21 mouse cellular contexts compared by ENCODE assay signal in genomic region chr11:79975377-79975776, GRCm38 (mm10). TPM values are rescaled to one million over a fixed set of nuclear protein-coding genes. Genes with fewer than 3 reads are reported as not detected.
DNase-seq lines count a peak whose midpoint lies in the region; ATAC-seq and TF ChIP-seq lines count a peak whose summit lies in the region.
"Had no signal": no experiment of that assay in that cellular context is flagged by ENCODE, and none has a peak within 500 bp of the region (broad histone marks: within the 10 kb centered on the region; RNA-seq: fewer than 3 reads in every experiment).

No protein-coding gene starts in this region.

- TF ChIP-seq EP300 in ES-Bruce4 (IDR thresholded peaks at IDR 0.05; ENCODE audit: insufficient read depth, low read depth, low read length), result peak; percentile 74; the same call in 1 of the 2 replicates

- no peak for TF ChIP-seq POLR2A in ES-Bruce4 (IDR thresholded peaks at IDR 0.05; ENCODE audit: insufficient read depth, low read length)
- no peak for TF ChIP-seq POLR2A in kidney, adult 2 months (IDR thresholded peaks at IDR 0.05; ENCODE audit: low read depth, low read length)

- peaks cover 19% of the 10 kb centered on the region for H3K4me1 ChIP-seq in forebrain, embryonic 12.5 days
- H3K4me1 ChIP-seq in forebrain, embryonic 15.5 days, result peaks cover 21% of the 10 kb centered on the region
- no peaks in the 10 kb centered on the region for H3K4me1 ChIP-seq in hindbrain, embryonic 11.5 days (replicated peaks; ENCODE audit: control insufficient read depth, insufficient read depth, low read length)
- peaks cover 15% of the 10 kb centered on the region for H3K4me1 ChIP-seq in hindbrain, embryonic 13.5 days (replicated peaks)
- H3K4me1 ChIP-seq in ES-Bruce4 (ENCODE audit: control insufficient read depth, insufficient read depth, low read length), result peaks cover 1% of the 10 kb centered on the region
- H3K4me1 ChIP-seq in kidney, adult 2 months (ENCODE audit: control insufficient read depth, insufficient read depth, low read length), result no peaks in the 10 kb centered on the region
- peaks cover 9% of the 10 kb centered on the region for H3K4me1 ChIP-seq in intestine, embryonic 16.5 days (ENCODE audit: control insufficient read depth, insufficient read depth, low read length)

- H3K9me3 ChIP-seq in forebrain, embryonic 12.5 days, result no peaks in the 10 kb centered on the region
- H3K9me3 ChIP-seq in forebrain, embryonic 15.5 days, result no peaks in the 10 kb centered on the region
- no peaks in the 10 kb centered on the region for H3K9me3 ChIP-seq in hindbrain, embryonic 11.5 days (ENCODE audit: control insufficient read depth, low read length)
- no peaks in the 10 kb centered on the region for H3K9me3 ChIP-seq in hindbrain, embryonic 13.5 days
- peaks cover 15% of the 10 kb centered on the region for H3K9me3 ChIP-seq in ES-Bruce4 (replicated peaks; ENCODE audit: control insufficient read depth, insufficient read depth, low read length, poor library complexity, severe bottlenecking)
- no peaks in the 10 kb centered on the region for H3K9me3 ChIP-seq in intestine, embryonic 16.5 days (ENCODE audit: control insufficient read depth, low read length)
- H3K9me3 ChIP-seq: embryonic facial prominence, embryonic 10.5 days; heart, embryonic 15.5 days; hindbrain, embryonic 10.5 days; kidney, embryonic 15.5 days had no signal

- ATAC-seq in forebrain, embryonic 12.5 days (ENCODE audit: low FRiP score), result no peak
- ATAC-seq in forebrain, embryonic 15.5 days (replicated peaks), result no peak
- ATAC-seq in hindbrain, embryonic 11.5 days (ENCODE audit: low FRiP score), result no peak
- ATAC-seq in hindbrain, embryonic 13.5 days (ENCODE audit: low FRiP score), result no peak
- ATAC-seq in intestine, embryonic 16.5 days, result no peak
- ATAC-seq: hindbrain, embryonic 16.5 days had no signal

- H3K27me3 ChIP-seq in forebrain, embryonic 12.5 days, result peaks cover 27% of the 10 kb centered on the region
- H3K27me3 ChIP-seq in forebrain, embryonic 15.5 days, result no peaks in the 10 kb centered on the region
- peaks cover 6% of the 10 kb centered on the region for H3K27me3 ChIP-seq in hindbrain, embryonic 11.5 days (ENCODE audit: control insufficient read depth, insufficient read depth, low read length)
- peaks cover 20% of the 10 kb centered on the region for H3K27me3 ChIP-seq in hindbrain, embryonic 13.5 days
- H3K27me3 ChIP-seq in ES-Bruce4 (ENCODE audit: control insufficient read depth, insufficient read depth, low read length, poor library complexity, severe bottlenecking), result no peaks in the 10 kb centered on the region
- peaks cover 12% of the 10 kb centered on the region for H3K27me3 ChIP-seq in kidney, adult 2 months (replicated peaks; ENCODE audit: control insufficient read depth, insufficient read depth, low read length)
- H3K27me3 ChIP-seq in intestine, embryonic 16.5 days (replicated peaks; ENCODE audit: control insufficient read depth, insufficient read depth, low read length), result peaks cover 25% of the 10 kb centered on the region
- H3K27me3 ChIP-seq: CH12.LX had no signal

- peak overlapping the region; percentile 13; the same call in 1 of the 2 replicates for H3K4me2 ChIP-seq in forebrain, embryonic 12.5 days
- H3K4me2 ChIP-seq in forebrain, embryonic 15.5 days (replicated peaks), result no peak overlapping the region
- H3K4me2 ChIP-seq in hindbrain, embryonic 11.5 days (replicated peaks; ENCODE audit: low read depth, low read length), result no peak overlapping the region
- H3K4me2 ChIP-seq in hindbrain, embryonic 13.5 days, result no peak overlapping the region
- no peak overlapping the region for H3K4me2 ChIP-seq in intestine, embryonic 16.5 days (ENCODE audit: low read depth, low read length)

- no peak overlapping the region for H3K9ac ChIP-seq in forebrain, embryonic 12.5 days
- H3K9ac ChIP-seq in forebrain, embryonic 15.5 days (replicated peaks), result no peak overlapping the region
- no peak overlapping the region for H3K9ac ChIP-seq in hindbrain, embryonic 11.5 days (ENCODE audit: low read depth, low read length)
- no peak overlapping the region for H3K9ac ChIP-seq in hindbrain, embryonic 13.5 days
- peak overlapping the region; percentile 79; the same call in 1 of the 2 replicates for H3K9ac ChIP-seq in ES-Bruce4 (ENCODE audit: low read depth, poor library complexity, severe bottlenecking)
- no peak overlapping the region for H3K9ac ChIP-seq in intestine, embryonic 16.5 days (ENCODE audit: low read depth, low read length)
- H3K9ac ChIP-seq: heart, embryonic 15.5 days; kidney, embryonic 15.5 days had no signal

- DNase-seq in hindbrain, embryonic 11.5 days (ENCODE audit: low spot score), result peak; percentile 12
- DNase-seq in R1 (ENCODE audit: low read depth, low spot score), result peak; percentile 96
- DNase-seq in kidney, adult 2 months, result no peak
- DNase-seq: adrenal gland, postnatal 10 days; cerebellum, adult 18-20 months; cerebellum, adult 9-11 months; gastrocnemius, postnatal 36 days; heart, adult 2 months; kidney, adult 18-20 months; kidney, postnatal 14 days had no signal

- H3K36me3 ChIP-seq in forebrain, embryonic 12.5 days (replicated peaks), result no peaks in the 10 kb centered on the region
- H3K36me3 ChIP-seq in forebrain, embryonic 15.5 days, result no peaks in the 10 kb centered on the region
- no peaks in the 10 kb centered on the region for H3K36me3 ChIP-seq in hindbrain, embryonic 11.5 days (ENCODE audit: control insufficient read depth, insufficient read depth, low read length)
- H3K36me3 ChIP-seq in hindbrain, embryonic 13.5 days, result no peaks in the 10 kb centered on the region
- no peaks in the 10 kb centered on the region for H3K36me3 ChIP-seq in ES-Bruce4 (ENCODE audit: control insufficient read depth, insufficient read depth, low read length, poor library complexity, severe bottlenecking)
- no peaks in the 10 kb centered on the region for H3K36me3 ChIP-seq in kidney, adult 2 months (ENCODE audit: control insufficient read depth, insufficient read depth, low read length)
- no peaks in the 10 kb centered on the region for H3K36me3 ChIP-seq in intestine, embryonic 16.5 days (ENCODE audit: control insufficient read depth, insufficient read depth, low read length)
- H3K36me3 ChIP-seq: embryonic facial prominence, embryonic 10.5 days; heart, embryonic 15.5 days; hindbrain, embryonic 10.5 days; kidney, embryonic 15.5 days had no signal

- 43% methylated on average over 2 of the region's 2 CpGs for WGBS in forebrain, embryonic 12.5 days
- 26% methylated on average over 2 of the region's 2 CpGs for WGBS in forebrain, embryonic 15.5 days
- WGBS in hindbrain, embryonic 11.5 days, result 38% methylated on average over 2 of the region's 2 CpGs
- WGBS in hindbrain, embryonic 13.5 days, result 41% methylated on average over 2 of the region's 2 CpGs
- 89% methylated on average over 2 of the region's 2 CpGs for WGBS in kidney, adult 2 months
- whole genome bisulfite sequencing in intestine, embryonic 16.5 days, result 79% methylated on average over 2 of the region's 2 CpGs

- TF ChIP-seq CTCF in ES-Bruce4 (IDR thresholded peaks at IDR 0.05; ENCODE audit: low read depth, low read length), result no peak
- TF ChIP-seq CTCF in kidney, adult 2 months (conservative IDR thresholded peaks at IDR 0.05; ENCODE audit: insufficient read depth, insufficient read length, low read depth, low read length), result no peak

- H3K27ac ChIP-seq in forebrain, embryonic 12.5 days, result no peak overlapping the region
- H3K27ac ChIP-seq in forebrain, embryonic 15.5 days (replicated peaks), result no peak overlapping the region
- no peak overlapping the region for H3K27ac ChIP-seq in hindbrain, embryonic 11.5 days (ENCODE audit: low read depth, low read length)
- H3K27ac ChIP-seq in hindbrain, embryonic 13.5 days, result no peak overlapping the region
- peak overlapping the region; percentile 92 for H3K27ac ChIP-seq in ES-Bruce4 (ENCODE audit: insufficient read depth, low read length)
- no peak overlapping the region for H3K27ac ChIP-seq in kidney, adult 2 months (ENCODE audit: insufficient read depth, low read depth, low read length)
- H3K27ac ChIP-seq in intestine, embryonic 16.5 days (ENCODE audit: low read length), result no peak overlapping the region
- H3K27ac ChIP-seq: embryonic facial prominence, embryonic 10.5 days; heart, adult 2 months; heart, embryonic 15.5 days; hindbrain, embryonic 10.5 days; kidney, embryonic 15.5 days had no signal

- H3K4me3 ChIP-seq in forebrain, embryonic 12.5 days (replicated peaks), result no peak overlapping the region; the same call in 1 of the 2 replicates
- no peak overlapping the region for H3K4me3 ChIP-seq in forebrain, embryonic 15.5 days
- H3K4me3 ChIP-seq in hindbrain, embryonic 11.5 days (ENCODE audit: low read depth, low read length), result no peak overlapping the region
- no peak overlapping the region for H3K4me3 ChIP-seq in hindbrain, embryonic 13.5 days
- H3K4me3 ChIP-seq in ES-Bruce4 (ENCODE audit: low read depth, low read length), result peak overlapping the region; percentile 1; the same call in 1 of the 2 replicates
- H3K4me3 ChIP-seq in kidney, adult 2 months (ENCODE audit: insufficient read depth, low read depth, low read length), result no peak overlapping the region
- no peak overlapping the region for H3K4me3 ChIP-seq in intestine, embryonic 16.5 days (ENCODE audit: low read length)
- H3K4me3 ChIP-seq: heart, adult 2 months had no signal

RNA-seq across cellular contexts. Expression of gene Utp6, which starts 13.2 kb away (rescaled TPM):
- 74.8 and 77.6 TPM in 2 replicates for polyA plus RNA-seq in forebrain, embryonic 12.5 days (2016; fragmentation: Nextera tagmentation; extraction: Ambion mirVana)
- 51.6 and 55.8 TPM in 2 replicates for polyA plus RNA-seq in forebrain, embryonic 15.5 days (2015; fragmentation: Nextera tagmentation; extraction: Ambion mirVana)
- 84.5 and 87.5 TPM in 2 replicates for polyA plus RNA-seq in hindbrain, embryonic 11.5 days (2014; fragmentation: Nextera tagmentation; extraction: Ambion mirVana)
- 42.7 and 45.2 TPM in 2 replicates for polyA plus RNA-seq in hindbrain, embryonic 13.5 days (2015; fragmentation: Nextera tagmentation; extraction: Ambion mirVana)
- 108 and 117 TPM in 2 replicates for polyA plus RNA-seq in ES-Bruce4 (2011; ENCODE audit: insufficient read depth, insufficient read length, low read depth, missing spikeins)
- 7.7 and 10.3 TPM in 2 replicates for polyA plus RNA-seq in kidney, adult 2 months (2012; rRNA removed)
- 41.5 and 44.7 TPM in 2 replicates for polyA plus RNA-seq in intestine, embryonic 16.5 days (2015; fragmentation: Nextera tagmentation; extraction: Ambion mirVana)

RNA-seq across cellular contexts. Expression of gene Suz12, which starts 17.5 kb away (rescaled TPM):
- 40.3 and 46.3 TPM in 2 replicates for polyA plus RNA-seq in forebrain, embryonic 12.5 days (2016; fragmentation: Nextera tagmentation; extraction: Ambion mirVana)
- polyA plus RNA-seq in forebrain, embryonic 15.5 days (2015; fragmentation: Nextera tagmentation; extraction: Ambion mirVana), result 21.1 and 24.2 TPM in 2 replicates
- 26.1 and 36.1 TPM in 2 replicates for polyA plus RNA-seq in hindbrain, embryonic 11.5 days (2014; fragmentation: Nextera tagmentation; extraction: Ambion mirVana)
- polyA plus RNA-seq in hindbrain, embryonic 13.5 days (2015; fragmentation: Nextera tagmentation; extraction: Ambion mirVana), result 16.0 and 16.9 TPM in 2 replicates
- polyA plus RNA-seq in ES-Bruce4 (2011; ENCODE audit: insufficient read depth, insufficient read length, low read depth, missing spikeins), result 215 and 235 TPM in 2 replicates
- 4.3 and 5.7 TPM in 2 replicates for polyA plus RNA-seq in kidney, adult 2 months (2012; rRNA removed)
- polyA plus RNA-seq in intestine, embryonic 16.5 days (2015; fragmentation: Nextera tagmentation; extraction: Ambion mirVana), result 13.6 and 14.3 TPM in 2 replicates
